Mouse (Mus musculus): ENCODE measurements around the gene Klrb1b.
"Not testable (repeated sequence)": the region's sequence is repeated elsewhere in the genome, so short reads cannot be mapped to it uniquely, and the experiment has no call there.

Klrb1b gene

DNA sequence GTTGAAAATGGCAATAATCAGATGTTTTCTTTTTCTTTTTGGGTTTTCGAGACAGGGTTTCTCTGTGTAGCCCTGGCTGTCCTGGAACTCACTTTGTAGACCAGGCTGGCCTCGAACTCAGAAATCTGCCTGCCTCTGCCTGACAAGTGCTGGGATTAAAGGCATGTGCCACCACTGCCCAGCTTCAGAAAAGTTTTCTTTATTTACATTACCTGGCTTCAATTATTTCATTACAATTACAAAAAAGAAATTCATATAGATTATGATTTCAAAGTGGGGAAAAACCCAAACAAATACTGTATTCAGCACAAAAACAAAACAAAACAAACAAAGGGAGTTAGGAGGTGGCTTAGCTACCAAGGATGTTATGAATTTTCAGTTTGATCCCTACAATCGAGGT, 14.5 kb upstream of the Klrb1b start:
- DNase-seq (ENCODE audit: low spot score): not testable (repeated sequence)

DNA sequence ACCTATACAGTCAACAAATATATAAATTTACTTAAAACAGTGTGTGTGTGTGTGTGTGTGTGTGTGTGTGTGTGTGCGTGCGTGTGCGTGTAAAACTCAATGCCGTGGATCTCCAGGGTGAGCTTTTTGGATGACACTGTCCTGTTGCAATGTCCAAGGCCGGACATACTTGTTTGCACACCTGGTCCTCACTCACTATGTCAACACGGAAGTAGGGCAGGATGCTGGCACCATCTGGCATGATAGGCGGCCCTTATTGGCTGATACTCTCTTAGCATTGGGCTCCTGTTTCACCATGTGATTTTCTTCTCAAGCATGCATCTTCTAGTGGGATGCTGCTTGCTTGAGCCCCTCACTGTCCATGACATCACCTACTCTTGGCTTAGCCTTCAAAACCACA, 13.8 kb upstream of the Klrb1b start:
- no peak for DNase-seq (ENCODE audit: low spot score)

GRCm38 (mm10) chr6:128839266-128839771, 13.2 kb upstream of the Klrb1b start:
- DNase-seq (ENCODE audit: low spot score): peak; percentile 86

DNA sequence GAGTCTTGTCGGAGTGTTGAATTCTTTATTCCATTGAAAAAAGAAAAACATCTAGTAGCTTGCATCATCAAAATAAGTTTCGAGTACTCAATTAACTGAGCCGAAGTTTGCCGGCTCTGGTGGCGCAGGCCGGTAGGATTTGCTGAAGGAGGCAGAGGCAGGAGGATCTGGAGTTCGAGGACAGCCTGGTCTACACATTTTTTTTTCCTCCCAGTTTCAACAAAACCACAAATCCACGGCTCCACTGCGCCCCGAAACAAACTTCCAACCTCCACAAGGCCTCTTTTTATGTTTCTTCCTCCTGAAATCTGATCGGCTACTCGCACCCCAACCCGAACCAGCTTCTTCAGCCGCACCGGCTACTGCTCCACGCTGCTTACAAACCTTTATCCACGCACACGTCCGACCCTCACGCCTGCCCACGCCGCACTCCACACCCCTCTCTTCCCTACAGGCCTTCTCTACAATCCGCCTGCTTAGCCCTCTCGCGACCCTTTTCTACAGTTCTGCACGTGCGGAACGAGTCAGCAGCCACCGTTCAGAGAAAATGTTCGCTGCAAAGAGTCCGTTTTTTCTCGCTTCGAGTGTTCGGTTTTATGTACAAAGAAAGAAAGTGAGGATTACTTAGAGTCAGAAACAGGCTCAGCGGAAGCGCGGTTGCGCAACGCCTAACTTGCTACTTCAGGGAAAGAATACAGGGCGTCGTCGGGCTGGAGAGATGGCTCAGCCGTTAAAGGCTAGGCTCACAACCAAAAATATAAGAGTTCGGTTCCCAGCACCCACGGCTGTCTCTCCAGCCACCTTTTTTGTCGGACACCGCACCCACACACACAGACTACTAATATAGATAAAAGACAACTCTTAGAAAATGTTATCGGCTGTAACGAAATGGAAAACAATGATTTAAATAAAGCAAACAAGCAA, 12.5 kb upstream of the Klrb1b start:
- peak; percentile 91 for DNase-seq (ENCODE audit: low spot score)

GRCm38 (mm10) chr6:128837454-128838341, 11.6 kb upstream of the Klrb1b start:
- no peak for DNase-seq (ENCODE audit: low spot score)

DNA sequence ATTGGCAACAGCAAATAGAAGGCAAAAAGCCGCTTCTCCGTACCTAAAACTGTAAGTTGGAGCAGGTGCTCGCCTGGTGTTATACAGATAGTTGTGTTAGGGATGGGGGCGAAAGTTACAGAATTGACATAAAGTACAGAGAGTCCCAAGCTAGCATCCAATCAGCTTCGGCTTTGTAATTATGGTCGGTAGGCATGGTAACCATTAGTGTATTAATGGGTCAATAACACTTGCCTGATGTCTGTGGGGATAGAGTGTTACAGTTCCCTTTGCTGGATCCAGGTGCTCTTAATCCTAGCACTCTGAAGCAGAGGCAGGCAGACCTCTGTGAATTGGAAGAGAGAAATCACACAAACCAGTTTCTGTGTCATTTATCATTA, 10.8 kb upstream of the Klrb1b start:
- no peak for DNase-seq (ENCODE audit: low spot score)

DNA sequence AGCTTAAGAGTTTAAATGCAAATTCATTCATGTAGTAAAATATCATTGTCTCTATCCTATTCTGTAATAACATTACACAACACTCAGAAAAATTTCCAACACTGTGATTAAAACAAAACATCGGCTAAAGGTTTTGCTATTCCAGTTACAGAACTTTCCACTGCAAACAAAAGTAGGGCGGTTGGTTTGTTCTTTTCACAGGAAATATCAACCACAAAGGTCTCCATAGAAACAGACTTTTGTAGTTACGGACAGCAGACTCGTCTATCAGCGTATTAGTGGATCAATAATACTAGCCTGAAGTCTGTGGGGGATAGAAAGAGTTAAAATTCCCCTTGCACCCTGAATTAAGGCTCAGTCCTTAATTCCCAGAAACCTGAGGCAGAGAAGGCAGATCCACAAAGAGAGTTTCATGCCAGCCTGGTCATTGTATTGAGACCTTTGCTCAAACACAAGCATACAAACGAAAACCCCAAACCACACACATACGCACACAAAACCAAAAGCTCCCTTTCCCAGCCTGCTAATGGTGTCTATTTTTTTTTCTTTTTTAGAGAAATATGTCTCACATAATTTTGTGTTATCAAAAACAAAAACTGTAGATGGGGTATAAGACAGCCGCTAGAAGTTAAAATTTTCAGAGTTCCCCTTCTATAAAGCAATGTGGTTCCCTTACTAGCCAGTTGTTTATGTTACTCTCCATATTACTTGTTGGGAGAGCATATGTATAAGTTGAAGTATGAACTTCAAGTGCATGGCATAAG, 10.2 kb upstream of the Klrb1b start:
- no peak for DNase-seq (ENCODE audit: low spot score)

- DNase-seq (ENCODE audit: low spot score): no peak
Observed at GRCm38 (mm10) chr6:128835571-128835970, 9.4 kb upstream of the Klrb1b start.

GRCm38 (mm10) chr6:128833046-128833445, 6.9 kb upstream of the Klrb1b start:
- no peak for DNase-seq (ENCODE audit: low spot score)

- DNase-seq (ENCODE audit: low spot score): no peak
Observed at GRCm38 (mm10) chr6:128829837-128830236, 3.7 kb upstream of the Klrb1b start.

DNA sequence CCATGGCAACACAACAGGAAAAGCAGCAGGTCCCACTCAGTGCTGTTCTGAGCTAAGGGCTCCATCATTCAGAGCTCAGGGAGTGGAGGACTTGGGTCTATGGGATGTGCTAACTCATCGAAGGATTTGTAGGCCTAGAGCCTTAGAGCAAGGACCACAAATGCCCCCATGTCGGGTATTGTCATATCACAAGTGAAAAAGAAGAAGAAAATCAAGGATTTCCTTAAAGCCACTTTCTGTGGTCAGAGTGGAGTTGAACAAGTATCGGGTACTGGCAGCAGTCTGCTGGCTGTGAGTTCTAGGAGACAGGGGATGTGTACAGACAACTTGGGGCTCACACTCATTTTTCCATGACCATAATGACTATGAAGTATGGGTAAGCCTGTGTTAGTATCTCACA, 650 bp upstream of the Klrb1b start:
- DNase-seq (ENCODE audit: low spot score): no peak

- DNase-seq (ENCODE audit: low spot score): no peak
Observed at GRCm38 (mm10) chr6:128818083-128818802, 7.9 kb downstream of the Klrb1b start.

GRCm38 (mm10) chr6:128808532-128808931, 17.6 kb downstream of the Klrb1b start:
- DNase-seq (ENCODE audit: low spot score): no peak

GRCm38 (mm10) chr6:128807021-128807420, 19.1 kb downstream of the Klrb1b start:
- no peak for DNase-seq (ENCODE audit: low spot score)

- DNase-seq (ENCODE audit: low spot score): peak; percentile 57
Observed at GRCm38 (mm10) chr6:128804823-128805640, 21.1 kb downstream of the Klrb1b start.

- DNase-seq (ENCODE audit: low spot score): peak; percentile 97
Observed at GRCm38 (mm10) chr6:128802999-128803857, 22.9 kb downstream of the Klrb1b start.

- DNase-seq (ENCODE audit: low spot score): no peak
Observed at GRCm38 (mm10) chr6:128802557-128802956, 23.6 kb downstream of the Klrb1b start.

DNA sequence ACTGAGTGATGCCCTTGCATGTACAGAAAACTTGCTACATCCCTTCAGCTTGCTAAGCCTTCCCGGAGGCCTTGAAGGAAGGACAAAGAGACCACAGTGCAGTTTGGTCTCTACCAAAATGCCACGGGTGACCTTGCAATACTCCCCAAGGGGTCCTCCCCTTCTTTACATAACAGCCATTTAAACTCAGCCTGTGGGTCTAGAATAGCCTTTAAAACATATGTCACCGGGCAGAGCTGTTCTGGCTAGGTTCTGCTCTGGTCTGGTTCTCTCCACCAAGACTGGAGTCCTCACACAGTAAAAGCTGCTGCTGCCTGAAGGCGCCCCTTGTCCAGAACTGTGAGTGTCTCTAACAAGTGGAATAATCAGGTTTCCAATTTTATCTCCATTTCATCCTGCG, 25.4 kb downstream of the Klrb1b start:
- DNase-seq (ENCODE audit: low spot score): not testable (repeated sequence)

- no peak for DNase-seq (ENCODE audit: low spot score)
Observed at GRCm38 (mm10) chr6:128799896-128800270, 26.2 kb downstream of the Klrb1b start.
